Mouse (Mus musculus) small intestine, adult 2 months (tissue): ENCODE results near the gene Arhgef19.

Experiments
- CTCF ChIP-seq: fragments of 200-500 bp; IDR thresholded peaks from 2 replicates; pipeline ENCODE4 v1.5.1; 2012; ENCODE audit warnings: low read depth, mild to moderate bottlenecking, control low read depth, inconsistent platforms, low read length, moderate library complexity, mixed read lengths; ENCODE audit not compliant: insufficient replicate concordance, insufficient read length; ENCODE audit errors: extremely low read depth
- POLR2A ChIP-seq: fragments of 200-500 bp; IDR thresholded peaks from 2 replicates; pipeline ENCODE4 v1.6.1; 2012; ENCODE audit warnings: low read depth, mild to moderate bottlenecking, control low read depth, inconsistent platforms, low read length, moderate library complexity

GRCm38 (mm10) chr4:141257440-141257839 lies 18.1 kb downstream of the Arhgef19 start:
- TF ChIP-seq POLR2A (no peak), CTCF (peak; percentile 65; the same call in 1 of the 2 replicates)
